Mouse (Mus musculus): Measurements from ENCODE around the gene Xlr3b. TPM values are rescaled to one million over a fixed set of nuclear protein-coding genes. Genes with fewer than 3 reads are reported as not detected.
"Not testable (repeated sequence)": the region's sequence is repeated elsewhere in the genome, so short reads cannot be mapped to it uniquely, and the experiment has no call there.

Gene Xlr3b
- 4.0 and 16.6 TPM in 2 replicates for total RNA-seq (2012; rRNA removed)

DNA sequence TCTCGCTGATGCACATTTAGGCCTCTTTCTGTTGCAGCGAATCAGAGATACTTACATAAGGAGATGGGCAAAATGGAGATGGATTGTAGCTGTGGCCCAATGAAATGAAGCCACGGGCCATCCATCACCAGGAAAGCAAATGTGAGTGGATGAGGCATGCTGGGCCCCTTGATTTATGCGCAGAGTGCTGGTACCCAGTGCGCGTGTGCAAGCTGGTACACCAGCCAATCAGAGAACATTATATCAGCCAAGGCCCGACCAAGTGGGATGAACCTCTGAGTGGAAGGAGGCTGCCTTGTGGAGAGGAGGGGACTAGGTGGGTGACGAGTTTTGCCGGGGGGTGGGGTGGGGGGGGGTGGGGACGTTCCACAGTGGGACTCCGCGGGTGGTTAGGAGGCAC is at the start of gene Xlr3b:
TSS of gene Xlr3b (plus strand) at position 274 of the 400 bp plus-strand sequence.
- DNase-seq (ENCODE audit: low read depth, low spot score); H3K9ac ChIP-seq (ENCODE audit: insufficient read depth, low read depth, low read length, poor library complexity, severe bottlenecking); H3K4me1 ChIP-seq (ENCODE audit: control insufficient read depth in 2 of 2, insufficient read depth in 2 of 2, low read length in 2 of 2, poor library complexity in 1 of 2); H3K9me3 ChIP-seq (ENCODE audit: control insufficient read depth, insufficient read depth, low read depth, low read length); H3K4me3 ChIP-seq (ENCODE audit: insufficient read depth in 1 of 2, low read depth in 1 of 2, low read length in 2 of 2, poor library complexity in 1 of 2, severe bottlenecking in 1 of 2); H3K27ac ChIP-seq (ENCODE audit: insufficient read depth, low read depth, low read length, poor library complexity, severe bottlenecking); H3K36me3 ChIP-seq (ENCODE audit: control insufficient read depth, insufficient read depth, low read length, poor library complexity, severe bottlenecking); in situ Hi-C loops (cut with MboI; ENCODE audit: low sequenced_read_pairs in 2 of 2, unreplicated experiment in 2 of 2): not testable (repeated sequence)

DNA sequence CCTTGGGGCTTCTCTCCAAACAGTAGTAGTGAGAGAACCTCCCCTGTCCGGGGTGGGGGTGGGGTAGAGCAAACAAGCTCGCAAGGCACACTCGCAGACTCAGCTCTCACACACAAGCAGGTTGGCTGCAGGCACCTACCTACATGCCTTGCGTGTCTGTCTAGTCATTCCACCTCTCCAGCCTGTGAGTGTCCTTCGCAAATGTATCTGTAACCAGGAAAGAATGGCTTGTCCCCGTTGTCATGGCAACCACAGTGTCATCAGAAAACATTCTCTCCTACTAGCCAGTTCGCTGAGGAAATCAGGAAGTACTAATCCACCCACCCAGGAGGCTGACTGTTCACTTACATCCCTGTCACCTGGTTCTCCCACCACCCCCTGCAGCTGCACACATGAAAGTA is 48.8 kb upstream of the Xlr3b start:
- H3K9me3 ChIP-seq (ENCODE audit: control insufficient read depth, insufficient read depth, low read depth, low read length); H3K4me1 ChIP-seq (ENCODE audit: control insufficient read depth in 2 of 2, insufficient read depth in 2 of 2, low read length in 2 of 2, poor library complexity in 1 of 2); H3K4me3 ChIP-seq (ENCODE audit: insufficient read depth in 1 of 2, low read depth in 1 of 2, low read length in 2 of 2, poor library complexity in 1 of 2, severe bottlenecking in 1 of 2); DNase-seq (ENCODE audit: low read depth, low spot score); H3K27ac ChIP-seq (ENCODE audit: insufficient read depth, low read depth, low read length, poor library complexity, severe bottlenecking); H3K9ac ChIP-seq (ENCODE audit: insufficient read depth, low read depth, low read length, poor library complexity, severe bottlenecking); H3K36me3 ChIP-seq (ENCODE audit: control insufficient read depth, insufficient read depth, low read length, poor library complexity, severe bottlenecking); in situ Hi-C loops (cut with MboI; ENCODE audit: low sequenced_read_pairs in 2 of 2, unreplicated experiment in 2 of 2): not testable (repeated sequence)

GRCm38 (mm10) chrX:73148496-73148895 is 43.5 kb upstream of the Xlr3b start, which contains the start of gene Xlr5b:
Gene Xlr5b (plus strand): TSS chrX:73148796.
- H3K9ac ChIP-seq (ENCODE audit: insufficient read depth, low read depth, low read length, poor library complexity, severe bottlenecking); H3K4me1 ChIP-seq (ENCODE audit: control insufficient read depth in 2 of 2, insufficient read depth in 2 of 2, low read length in 2 of 2, poor library complexity in 1 of 2); in situ Hi-C loops (cut with MboI; ENCODE audit: low sequenced_read_pairs in 2 of 2, unreplicated experiment in 2 of 2); H3K4me3 ChIP-seq (ENCODE audit: insufficient read depth in 1 of 2, low read depth in 1 of 2, low read length in 2 of 2, poor library complexity in 1 of 2, severe bottlenecking in 1 of 2); H3K27ac ChIP-seq (ENCODE audit: insufficient read depth, low read depth, low read length, poor library complexity, severe bottlenecking); H3K9me3 ChIP-seq (ENCODE audit: control insufficient read depth, insufficient read depth, low read depth, low read length); DNase-seq (ENCODE audit: low read depth, low spot score); H3K36me3 ChIP-seq (ENCODE audit: control insufficient read depth, insufficient read depth, low read length, poor library complexity, severe bottlenecking): not testable (repeated sequence)

- DNase-seq (ENCODE audit: low read depth, low spot score); H3K4me1 ChIP-seq (ENCODE audit: control insufficient read depth in 2 of 2, insufficient read depth in 2 of 2, low read length in 2 of 2, poor library complexity in 1 of 2); H3K27ac ChIP-seq (ENCODE audit: insufficient read depth, low read depth, low read length, poor library complexity, severe bottlenecking); in situ Hi-C loops (cut with MboI; ENCODE audit: low sequenced_read_pairs in 2 of 2, unreplicated experiment in 2 of 2); H3K9me3 ChIP-seq (ENCODE audit: control insufficient read depth, insufficient read depth, low read depth, low read length); H3K4me3 ChIP-seq (ENCODE audit: insufficient read depth in 1 of 2, low read depth in 1 of 2, low read length in 2 of 2, poor library complexity in 1 of 2, severe bottlenecking in 1 of 2); H3K9ac ChIP-seq (ENCODE audit: insufficient read depth, low read depth, low read length, poor library complexity, severe bottlenecking); H3K36me3 ChIP-seq (ENCODE audit: control insufficient read depth, insufficient read depth, low read length, poor library complexity, severe bottlenecking): not testable (repeated sequence)
Measured at GRCm38 (mm10) chrX:73149350-73149749, 42.7 kb upstream of the Xlr3b start, which contains the start of gene DXBay18. Gene DXBay18 (minus strand): TSS chrX:73149450.

GRCm38 (mm10) chrX:73176889-73177288 is 15.1 kb upstream of the Xlr3b start, which contains the start of gene Spin2d:
Gene Spin2d (minus strand): TSS chrX:73176989.
- H3K9me3 ChIP-seq (ENCODE audit: control insufficient read depth, insufficient read depth, low read depth, low read length); H3K36me3 ChIP-seq (ENCODE audit: control insufficient read depth, insufficient read depth, low read length, poor library complexity, severe bottlenecking); DNase-seq (ENCODE audit: low read depth, low spot score); H3K9ac ChIP-seq (ENCODE audit: insufficient read depth, low read depth, low read length, poor library complexity, severe bottlenecking); H3K4me3 ChIP-seq (ENCODE audit: insufficient read depth in 1 of 2, low read depth in 1 of 2, low read length in 2 of 2, poor library complexity in 1 of 2, severe bottlenecking in 1 of 2); H3K4me1 ChIP-seq (ENCODE audit: control insufficient read depth in 2 of 2, insufficient read depth in 2 of 2, low read length in 2 of 2, poor library complexity in 1 of 2); in situ Hi-C loops (cut with MboI; ENCODE audit: low sequenced_read_pairs in 2 of 2, unreplicated experiment in 2 of 2); H3K27ac ChIP-seq (ENCODE audit: insufficient read depth, low read depth, low read length, poor library complexity, severe bottlenecking): not testable (repeated sequence)

DNA sequence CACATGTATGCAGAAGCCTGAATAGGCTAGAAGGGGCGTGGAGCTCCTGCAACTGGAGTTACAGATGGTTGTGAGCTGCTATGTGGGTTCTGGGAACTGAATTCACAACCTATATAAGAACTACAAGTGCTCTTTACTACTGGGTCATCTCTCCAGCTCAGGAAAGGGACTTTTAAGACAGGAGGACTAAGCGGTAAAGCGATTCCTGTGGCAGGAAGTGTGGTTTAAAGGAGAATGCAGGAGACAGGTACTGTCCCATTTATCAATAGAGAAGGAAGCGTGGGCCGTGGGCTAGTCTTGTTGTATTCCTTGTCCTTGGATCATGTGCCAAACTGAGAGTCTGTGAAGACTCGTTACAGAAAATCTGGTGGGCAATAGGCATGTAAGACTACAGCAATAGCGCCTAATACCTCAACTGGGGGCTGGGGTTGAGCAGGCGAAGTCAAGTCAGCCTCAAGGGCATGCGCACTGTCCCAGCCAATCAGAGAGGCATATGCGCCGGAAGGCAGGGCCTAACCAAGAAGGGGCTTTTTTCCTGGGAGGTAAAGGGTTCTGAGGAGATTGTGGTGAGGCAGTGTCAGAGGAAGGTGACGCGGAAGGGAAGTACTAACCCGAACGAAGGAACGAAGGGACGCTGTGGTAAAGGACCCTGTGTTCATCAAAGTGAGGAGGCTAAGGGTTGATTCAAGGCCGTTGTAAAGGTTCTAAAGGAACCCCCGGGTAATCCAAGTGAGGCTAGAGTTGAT is 22.0 kb downstream of the Xlr3b start, which contains the start of gene Xlr4b:
TSS of gene Xlr4b (plus strand) at position 515 of the 746 bp plus-strand sequence.
- H3K9ac ChIP-seq (ENCODE audit: insufficient read depth, low read depth, low read length, poor library complexity, severe bottlenecking); in situ Hi-C loops (cut with MboI; ENCODE audit: low sequenced_read_pairs in 2 of 2, unreplicated experiment in 2 of 2); DNase-seq (ENCODE audit: low read depth, low spot score); H3K9me3 ChIP-seq (ENCODE audit: control insufficient read depth, insufficient read depth, low read depth, low read length); H3K4me3 ChIP-seq (ENCODE audit: insufficient read depth in 1 of 2, low read depth in 1 of 2, low read length in 2 of 2, poor library complexity in 1 of 2, severe bottlenecking in 1 of 2); H3K36me3 ChIP-seq (ENCODE audit: control insufficient read depth, insufficient read depth, low read length, poor library complexity, severe bottlenecking); H3K27ac ChIP-seq (ENCODE audit: insufficient read depth, low read depth, low read length, poor library complexity, severe bottlenecking); H3K4me1 ChIP-seq (ENCODE audit: control insufficient read depth in 2 of 2, insufficient read depth in 2 of 2, low read length in 2 of 2, poor library complexity in 1 of 2): not testable (repeated sequence)

All from ES-E14 (cell line).